Mouse (Mus musculus): ENCODE measurements around the gene Aunip. TPM values are rescaled to one million over a fixed set of nuclear protein-coding genes. Genes with fewer than 3 reads are reported as not detected.
A peak's percentile ranks its signal among the peaks of the same experiment; 100 is the strongest.

Aunip gene
- polyA plus RNA-seq, 2 experiments = 7.6 to 21.0 TPM

DNA sequence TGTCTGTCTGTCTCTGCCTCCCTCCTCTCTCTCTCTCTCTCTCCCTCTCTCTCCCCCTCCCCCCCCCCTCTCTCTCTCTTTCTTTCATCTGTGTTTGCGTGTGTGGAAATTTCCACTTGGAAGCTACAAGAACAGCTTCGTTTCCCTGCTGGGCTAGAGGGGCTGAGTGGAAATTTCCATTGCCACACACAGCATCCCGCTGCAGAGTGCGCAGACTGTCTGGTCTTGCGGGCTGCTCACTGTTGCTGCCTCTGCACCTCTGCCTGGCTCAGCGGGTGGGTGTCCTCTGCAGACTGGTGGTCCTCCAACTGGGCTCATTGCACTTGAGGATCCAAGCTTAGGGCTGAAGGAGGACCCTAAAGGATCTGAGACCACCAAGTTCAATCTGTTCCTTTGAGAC lies 27.1 kb upstream of the Aunip start:
- Histone ChIP-seq H3K4me1 (replicated peaks; ENCODE audit: control insufficient read depth in 2 of 2, insufficient read depth in 2 of 2, low read length in 1 of 2) (0 out of 4 replicates have a peak, but pooled peaks cover 0 to 2% of the 10 kb centered on the region in 2 experiments), H3K36me3 (replicated peaks; ENCODE audit: control insufficient read depth, insufficient read depth, low read depth) (no peaks in the 10 kb centered on the region), H3K27ac (no peak overlapping the region), H3K9ac (replicated peaks) (no peak overlapping the region), H3K27me3 (ENCODE audit: control insufficient read depth, insufficient read depth, low read length) (no peaks in the 10 kb centered on the region; the same call in 1 of the 2 replicates), H3K4me3 (ENCODE audit: insufficient read depth in 1 of 2, low read depth in 2 of 2, low read length in 2 of 2) (no peak overlapping the region), H3K9me3 (ENCODE audit: control insufficient read depth, low read length) (no peaks in the 10 kb centered on the region), H3K4me2 (ENCODE audit: low read depth) (no peak overlapping the region)
- no peak for TF ChIP-seq EP300 (IDR thresholded peaks at IDR 0.05; ENCODE audit: low read depth)
- TF ChIP-seq CTCF (IDR thresholded peaks at IDR 0.05; ENCODE audit: low read depth) = no peak
- 52% methylated on average over 6 of the region's 6 CpGs for WGBS (ENCODE audit: insufficient replicate concordance)
- DNase-seq (ENCODE audit: low read depth in 3 of 3, low spot score in 3 of 3) = no peak
- no peak for ATAC-seq (ENCODE audit: insufficient read depth)

DNA sequence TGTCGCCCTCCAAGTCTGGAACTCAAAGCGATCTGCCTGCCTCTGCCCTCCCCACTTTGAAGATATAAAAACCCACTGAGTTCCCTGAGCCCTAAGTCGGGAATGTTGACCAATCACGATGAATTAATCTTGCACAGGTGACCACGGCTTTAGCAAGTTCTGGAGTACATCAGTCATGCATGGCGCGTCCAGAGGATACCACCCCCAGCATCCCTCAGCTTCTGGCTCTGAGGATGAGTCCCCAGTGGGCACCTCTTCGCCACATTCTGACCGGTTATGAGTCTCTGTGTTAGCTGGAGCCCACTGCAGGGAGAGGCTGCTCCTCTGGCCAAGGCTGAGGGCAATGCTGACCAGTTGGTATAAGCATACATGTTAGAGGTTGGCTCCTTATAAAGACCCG lies 26.6 kb upstream of the Aunip start:
- Histone ChIP-seq H3K36me3 (replicated peaks; ENCODE audit: control insufficient read depth, insufficient read depth, low read depth) (no peaks in the 10 kb centered on the region), H3K4me3 (ENCODE audit: insufficient read depth in 1 of 2, low read depth in 2 of 2, low read length in 2 of 2) (no peak overlapping the region), H3K9ac (replicated peaks) (no peak overlapping the region), H3K9me3 (ENCODE audit: control insufficient read depth, low read length) (no peaks in the 10 kb centered on the region), H3K27ac (no peak overlapping the region), H3K4me1 (replicated peaks; ENCODE audit: control insufficient read depth in 2 of 2, insufficient read depth in 2 of 2, low read length in 1 of 2) (peaks cover 0 to 2% of the 10 kb centered on the region in 2 experiments; a peak in 1 of 4 replicates), H3K4me2 (ENCODE audit: low read depth) (no peak overlapping the region), H3K27me3 (ENCODE audit: control insufficient read depth, insufficient read depth, low read length) (no peaks in the 10 kb centered on the region; the same call in 1 of the 2 replicates)
- WGBS (ENCODE audit: insufficient replicate concordance) = 67% methylated on average over 10 of the region's 10 CpGs
- TF ChIP-seq EP300 (IDR thresholded peaks at IDR 0.05; ENCODE audit: low read depth) (no peak), CTCF (IDR thresholded peaks at IDR 0.05; ENCODE audit: low read depth) (no peak)
- ATAC-seq (ENCODE audit: insufficient read depth) (no peak), DNase-seq (ENCODE audit: low read depth in 3 of 3, low spot score in 3 of 3) (no peak)

DNA sequence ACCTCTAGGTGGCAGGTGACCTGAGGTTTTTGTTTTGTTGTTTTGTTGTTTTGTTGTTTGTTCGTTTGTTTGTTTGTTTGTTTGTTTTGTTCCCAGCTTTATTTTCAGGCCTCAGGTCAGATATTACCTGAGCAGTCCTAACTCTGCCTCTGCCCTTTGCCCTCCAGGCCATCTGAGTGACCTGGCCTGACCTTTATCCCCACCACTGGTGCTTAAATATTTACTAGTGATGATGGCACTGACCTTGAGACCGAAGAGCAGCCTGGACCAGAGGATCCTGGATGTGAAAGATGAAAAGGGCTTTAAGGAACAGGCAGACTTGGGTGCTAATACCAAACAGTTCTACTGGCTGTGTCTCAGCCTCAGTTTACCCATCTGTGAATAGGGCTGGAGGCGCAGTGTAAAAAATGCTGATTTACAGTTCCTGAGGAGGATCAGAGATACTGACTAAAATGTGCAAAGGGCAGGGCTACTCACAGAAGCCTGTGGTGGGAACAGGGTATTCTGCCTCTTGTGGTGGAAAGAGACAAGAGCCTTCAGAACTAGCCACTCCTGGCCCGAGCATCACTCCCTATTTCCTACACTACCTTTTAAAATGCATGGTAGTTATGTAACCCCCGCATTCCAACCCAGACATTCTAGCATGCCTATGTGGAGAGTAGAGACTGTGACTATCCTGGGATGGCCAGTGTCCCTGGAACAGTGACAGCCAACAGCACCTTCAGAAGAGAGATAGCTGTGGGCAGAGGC lies 25.5 kb upstream of the Aunip start:
- ATAC-seq (ENCODE audit: insufficient read depth) = no peak
- TF ChIP-seq EP300 (IDR thresholded peaks at IDR 0.05; ENCODE audit: low read depth) (no peak), CTCF (IDR thresholded peaks at IDR 0.05; ENCODE audit: low read depth) (no peak)
- WGBS (ENCODE audit: insufficient replicate concordance) = 60% methylated on average over 5 of the region's 5 CpGs

DNA sequence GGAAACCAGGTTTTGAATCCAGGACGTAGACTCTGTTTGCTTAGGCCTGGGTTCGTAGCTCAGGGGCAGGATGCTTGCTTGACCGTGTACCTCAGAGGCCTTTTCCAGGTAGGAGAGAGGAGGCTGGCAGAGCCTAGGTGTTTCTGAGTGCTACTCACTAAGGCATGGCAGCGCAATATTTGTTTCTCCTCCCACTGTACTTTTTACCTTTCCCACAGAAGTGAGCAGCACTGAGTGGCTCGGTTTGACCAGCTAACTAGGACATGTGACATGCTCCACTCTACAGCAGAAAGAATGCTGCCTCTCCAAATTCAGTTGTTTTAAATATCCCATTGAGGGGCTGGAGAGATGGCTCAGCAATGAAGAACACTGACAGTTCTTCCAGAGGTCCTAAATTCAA lies 22.6 kb upstream of the Aunip start:
- H3K4me2 ChIP-seq (ENCODE audit: low read depth) = no peak overlapping the region
- WGBS (ENCODE audit: insufficient replicate concordance) = 82% methylated on average over 5 of the region's 5 CpGs
- H3K4me3 ChIP-seq (ENCODE audit: insufficient read depth in 1 of 2, low read depth in 2 of 2, low read length in 2 of 2) = no peak overlapping the region
- peaks cover 0 to 11% of the 10 kb centered on the region in 2 experiments; a peak in 2 of 4 replicates for H3K4me1 ChIP-seq (replicated peaks; ENCODE audit: control insufficient read depth in 2 of 2, insufficient read depth in 2 of 2, low read length in 1 of 2)
- no peaks in the 10 kb centered on the region for H3K36me3 ChIP-seq (replicated peaks; ENCODE audit: control insufficient read depth, insufficient read depth, low read depth)
- no peak overlapping the region for H3K9ac ChIP-seq (replicated peaks)
- ATAC-seq (ENCODE audit: insufficient read depth) (no peak), DNase-seq (ENCODE audit: low read depth in 3 of 3, low spot score in 3 of 3) (no peak)
- H3K9me3 ChIP-seq (ENCODE audit: control insufficient read depth, low read length) = no peaks in the 10 kb centered on the region; the same call in 1 of the 2 replicates
- H3K27me3 ChIP-seq (ENCODE audit: control insufficient read depth, insufficient read depth, low read length) = no peaks in the 10 kb centered on the region
- TF ChIP-seq EP300 (IDR thresholded peaks at IDR 0.05; ENCODE audit: low read depth) = no peak
- TF ChIP-seq CTCF (IDR thresholded peaks at IDR 0.05; ENCODE audit: low read depth) = no peak
- no peak overlapping the region for H3K27ac ChIP-seq

More for the DNA sequence above, 25.5 kb upstream of the Aunip start:
- Histone ChIP-seq H3K36me3 (replicated peaks; ENCODE audit: control insufficient read depth, insufficient read depth, low read depth) (no peaks in the 10 kb centered on the region), H3K4me3 (ENCODE audit: insufficient read depth in 1 of 2, low read depth in 2 of 2, low read length in 2 of 2) (no peak overlapping the region), H3K27me3 (ENCODE audit: control insufficient read depth, insufficient read depth, low read length) (no peaks in the 10 kb centered on the region; the same call in 1 of the 2 replicates), H3K4me1 (replicated peaks; ENCODE audit: control insufficient read depth in 2 of 2, insufficient read depth in 2 of 2, low read length in 1 of 2) (peaks cover 0 to 11% of the 10 kb centered on the region in 2 experiments; a peak in 2 of 4 replicates), H3K9ac (replicated peaks) (no peak overlapping the region), H3K4me2 (ENCODE audit: low read depth) (no peak overlapping the region), H3K9me3 (ENCODE audit: control insufficient read depth, low read length) (no peaks in the 10 kb centered on the region), H3K27ac (no peak overlapping the region)
- DNase-seq (ENCODE audit: low read depth in 3 of 3, low spot score in 3 of 3) = no peak

GRCm38 (mm10) chr4:134489986-134490665 lies 20.7 kb upstream of the Aunip start:
- TF ChIP-seq EP300 (IDR thresholded peaks at IDR 0.05; ENCODE audit: low read depth) = no peak
- TF ChIP-seq CTCF (IDR thresholded peaks at IDR 0.05; ENCODE audit: low read depth) = 0 out of 2 replicates have a peak, but pooled peaks have one; percentile 6
- H3K4me1 ChIP-seq (replicated peaks; ENCODE audit: control insufficient read depth in 2 of 2, insufficient read depth in 2 of 2, low read length in 1 of 2) = peaks cover 11 to 21% of the 10 kb centered on the region in 2 experiments
- 47% methylated on average over 11 of the region's 11 CpGs for WGBS (ENCODE audit: insufficient replicate concordance)
- no peaks in the 10 kb centered on the region; the same call in 1 of the 2 replicates for H3K9me3 ChIP-seq (ENCODE audit: control insufficient read depth, low read length)
- H3K27me3 ChIP-seq (ENCODE audit: control insufficient read depth, insufficient read depth, low read length) = no peaks in the 10 kb centered on the region
- DNase-seq (ENCODE audit: low read depth in 3 of 3, low spot score in 3 of 3) (no peak), ATAC-seq (ENCODE audit: insufficient read depth) (no peak)
- no peaks in the 10 kb centered on the region for H3K36me3 ChIP-seq (replicated peaks; ENCODE audit: control insufficient read depth, insufficient read depth, low read depth)
- H3K4me3 ChIP-seq (ENCODE audit: insufficient read depth in 1 of 2, low read depth in 2 of 2, low read length in 2 of 2) = no peak overlapping the region
- no peak overlapping the region for H3K4me2 ChIP-seq (ENCODE audit: low read depth)
- H3K9ac ChIP-seq (replicated peaks) = no peak overlapping the region
- no peak overlapping the region for H3K27ac ChIP-seq
